Mouse (Mus musculus) olfactory bulb, adult 2 months (tissue): ENCODE measurements at regions not wholly inside any gene's neighbourhood (a gene's known extent, or its start where the extent isn't known, plus 50 kb on each side); places are given as distances from the start of the nearest gene placed in this dataset.

Experiments used
- CTCF ChIP-seq: fragments of 200-500 bp; IDR thresholded peaks from 2 replicates; pipeline ENCODE4 v1.5.1; 2012; ENCODE audit warnings: low read depth, mild to moderate bottlenecking, low read length, moderate library complexity; ENCODE audit not compliant: insufficient read depth
- POLR2A ChIP-seq: fragments of 200-500 bp; IDR thresholded peaks from 2 replicates; pipeline ENCODE4 v1.6.1; 2012; ENCODE audit warnings: mild to moderate bottlenecking, low read depth, low read length, moderate library complexity; ENCODE audit not compliant: insufficient read depth

- TF ChIP-seq POLR2A: no peak
- no peak for TF ChIP-seq CTCF
Observed at GRCm38 (mm10) chr11:33012384-33013160, 134.6 kb downstream of the Fgf18 start.
